Mouse (Mus musculus) myocyte (in vitro differentiated cells): ENCODE results near the gene Met. TPM values are rescaled to one million over a fixed set of nuclear protein-coding genes. Genes with fewer than 3 reads are reported as not detected.

Source experiments
- H3K27me3 ChIP-seq: one replicate; pipeline ENCODE4 v1.6.1; 2011; ENCODE audit not compliant: control insufficient read depth, insufficient read depth, insufficient read length
- H3K36me3 ChIP-seq: one replicate; pipeline ENCODE4 v1.6.1; 2011; ENCODE audit not compliant: control insufficient read depth, insufficient read depth
- H3K4me2 ChIP-seq: one replicate; pipeline ENCODE4 v1.6.1; 2011; ENCODE audit warnings: low read depth, control low read depth
- H3K4me3 ChIP-seq: one replicate; pipeline ENCODE4 v1.5.1; 2011; ENCODE audit warnings: mild to moderate bottlenecking, control low read depth, moderate library complexity
- H3K79me2 ChIP-seq: one replicate; pipeline ENCODE4 v1.6.1; 2011; ENCODE audit not compliant: control insufficient read depth, insufficient read depth
- H3ac ChIP-seq: one replicate; pipeline ENCODE4 v1.6.1; 2011; ENCODE audit not compliant: control insufficient read depth, insufficient read length
- CEBPB ChIP-seq: IDR thresholded peaks from 2 replicates; pipeline ENCODE4 v1.6.1; 2011; ENCODE audit warnings: mild to moderate bottlenecking, moderate library complexity; ENCODE audit not compliant: poor library complexity, insufficient read depth, severe bottlenecking
- E2F4 ChIP-seq: IDR thresholded peaks from one replicate; pipeline ENCODE4 v1.6.1; 2011; ENCODE audit warnings: mild to moderate bottlenecking, control low read depth, moderate library complexity; ENCODE audit not compliant: insufficient read depth
- MAX ChIP-seq: IDR thresholded peaks from one replicate; pipeline ENCODE4 v1.6.1; 2011; ENCODE audit warnings: low read depth, mild to moderate bottlenecking, control low read depth
- MYOD1 ChIP-seq, 3 experiments: IDR thresholded peaks; one replicate each; pipeline ENCODE4 v1.6.1; 2011; ENCODE audit warnings: control low read depth in 2 of 3, low read depth in 2 of 3, mild to moderate bottlenecking in 2 of 3, moderate library complexity in 1 of 3; ENCODE audit not compliant: insufficient read length in 2 of 3, control insufficient read depth in 1 of 3
- MYOG ChIP-seq, 3 experiments: IDR thresholded peaks; one replicate each; pipeline ENCODE4 v1.6.1; 2011; ENCODE audit warnings: control low read depth in 2 of 3, low read depth in 2 of 3, mild to moderate bottlenecking in 2 of 3; ENCODE audit not compliant: insufficient read length in 2 of 3, control insufficient read depth in 1 of 3, insufficient read depth in 1 of 3
- POLR2A ChIP-seq: IDR thresholded peaks from one replicate; pipeline ENCODE4 v1.6.1; 2011; ENCODE audit warnings: low read depth, mild to moderate bottlenecking, control low read depth, moderate library complexity; ENCODE audit not compliant: insufficient read length
- POLR2AphosphoS2 ChIP-seq: IDR thresholded peaks from one replicate; pipeline ENCODE4 v1.6.1; 2011; ENCODE audit warnings: low read depth, control low read depth; ENCODE audit not compliant: insufficient read length
- REST ChIP-seq: IDR thresholded peaks from one replicate; pipeline ENCODE4 v1.6.1; 2011; ENCODE audit warnings: mild to moderate bottlenecking, control low read depth, moderate library complexity; ENCODE audit not compliant: insufficient read depth, insufficient read length
- SRF ChIP-seq: IDR thresholded peaks from one replicate; pipeline ENCODE4 v1.6.1; 2011; ENCODE audit warnings: low read depth; ENCODE audit not compliant: control insufficient read depth, insufficient read length
- TCF12 ChIP-seq: IDR thresholded peaks from one replicate; pipeline ENCODE4 v1.6.1; 2011; ENCODE audit warnings: mild to moderate bottlenecking, control low read depth; ENCODE audit not compliant: poor library complexity, insufficient read depth, severe bottlenecking
- TCF3 ChIP-seq: IDR thresholded peaks from one replicate; pipeline ENCODE4 v1.6.1; 2011; ENCODE audit warnings: low read depth, control low read depth; ENCODE audit not compliant: insufficient read length
- USF1 ChIP-seq: IDR thresholded peaks from one replicate; pipeline ENCODE4 v1.6.1; 2011; ENCODE audit warnings: low read depth, mild to moderate bottlenecking, control low read depth, moderate library complexity
- polyA plus RNA-seq: library from polyadenylated mRNA; unstranded; fragments of >200 nt; fragmentation: generic; extraction: Trizol; gene quantifications from one replicate; pipeline ENCODE4 v1.2.1, GENCODE M21; 2012; ENCODE audit warnings: missing spikeins

The Met gene
- polyA plus RNA-seq, 1 experiment = 4.5 TPM

DNA sequence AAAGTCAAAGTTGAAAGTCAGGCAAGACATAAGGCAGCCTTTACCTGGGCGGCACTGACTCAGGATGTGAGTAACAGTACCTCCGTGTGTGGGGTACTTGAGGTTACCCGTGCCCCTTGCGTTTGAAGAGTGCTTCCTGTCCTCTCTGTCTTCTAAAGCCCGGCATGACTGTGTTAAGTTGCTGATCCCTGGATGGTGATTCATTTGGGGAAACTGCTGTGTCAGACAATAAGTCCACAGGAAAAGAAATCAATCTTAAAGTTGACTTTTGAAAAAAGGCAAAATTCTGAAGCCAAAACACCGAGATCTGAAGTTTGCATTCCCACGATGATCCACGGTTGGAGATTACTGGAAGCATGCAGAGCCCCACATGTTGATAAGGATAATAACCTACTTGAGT is 35.2 kb downstream of the Met start:
- H3K79me2 ChIP-seq = peaks cover 29% of the 10 kb centered on the region
- no peak overlapping the region for H3ac ChIP-seq
- H3K4me3 ChIP-seq = no peak overlapping the region
- TF ChIP-seq CEBPB = no peak
- TF ChIP-seq MYOD1 (IDR thresholded peaks at IDR 0.05; ENCODE audit: control insufficient read depth in 1 of 3, insufficient read length in 2 of 3, low read depth in 2 of 3) = no peak
- TF ChIP-seq MAX = no peak
- TF ChIP-seq USF1 = no peak
- TF ChIP-seq MYOG (IDR thresholded peaks at IDR 0.05; ENCODE audit: control insufficient read depth in 1 of 3, insufficient read depth in 1 of 3, insufficient read length in 2 of 3, low read depth in 2 of 3) = no peak
- no peak for TF ChIP-seq E2F4
- TF ChIP-seq POLR2A = no peak
- no peak for TF ChIP-seq REST
- no peak for TF ChIP-seq TCF3
- TF ChIP-seq SRF = no peak
- TF ChIP-seq TCF12 = no peak
- TF ChIP-seq POLR2AphosphoS2 = no peak
- H3K4me2 ChIP-seq = no peak overlapping the region
- H3K27me3 ChIP-seq = no peaks in the 10 kb centered on the region
- peaks cover 6% of the 10 kb centered on the region for H3K36me3 ChIP-seq

DNA sequence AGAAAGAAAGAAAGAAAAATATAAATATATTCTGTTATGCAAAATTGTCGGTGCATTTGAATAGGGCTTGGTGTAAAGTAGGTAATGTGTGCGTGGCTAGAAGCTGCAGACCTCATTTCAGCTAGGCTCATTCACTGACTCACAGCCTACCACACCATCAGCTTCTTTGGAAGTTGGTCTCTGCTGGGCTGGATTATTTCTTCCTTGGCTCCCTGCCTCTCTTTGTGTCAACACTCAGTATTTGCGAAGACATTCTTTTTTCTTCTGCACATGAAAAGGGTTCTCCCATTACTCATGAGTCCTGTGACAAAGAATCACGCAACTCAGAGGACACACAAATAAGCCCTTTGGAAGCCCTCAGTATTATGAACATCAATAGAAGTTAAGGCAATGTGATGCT is 37.8 kb downstream of the Met start:
- Histone ChIP-seq H3K27me3 (no peaks in the 10 kb centered on the region), H3K36me3 (peaks cover 6% of the 10 kb centered on the region), H3K4me3 (no peak overlapping the region), H3ac (no peak overlapping the region), H3K4me2 (no peak overlapping the region), H3K79me2 (peaks cover 29% of the 10 kb centered on the region)
- no peak for TF ChIP-seq USF1
- no peak for TF ChIP-seq MAX
- TF ChIP-seq POLR2AphosphoS2 = no peak
- TF ChIP-seq MYOD1 (IDR thresholded peaks at IDR 0.05; ENCODE audit: control insufficient read depth in 1 of 3, insufficient read length in 2 of 3, low read depth in 2 of 3) = no peak
- TF ChIP-seq MYOG (IDR thresholded peaks at IDR 0.05; ENCODE audit: control insufficient read depth in 1 of 3, insufficient read depth in 1 of 3, insufficient read length in 2 of 3, low read depth in 2 of 3) = no peak

DNA sequence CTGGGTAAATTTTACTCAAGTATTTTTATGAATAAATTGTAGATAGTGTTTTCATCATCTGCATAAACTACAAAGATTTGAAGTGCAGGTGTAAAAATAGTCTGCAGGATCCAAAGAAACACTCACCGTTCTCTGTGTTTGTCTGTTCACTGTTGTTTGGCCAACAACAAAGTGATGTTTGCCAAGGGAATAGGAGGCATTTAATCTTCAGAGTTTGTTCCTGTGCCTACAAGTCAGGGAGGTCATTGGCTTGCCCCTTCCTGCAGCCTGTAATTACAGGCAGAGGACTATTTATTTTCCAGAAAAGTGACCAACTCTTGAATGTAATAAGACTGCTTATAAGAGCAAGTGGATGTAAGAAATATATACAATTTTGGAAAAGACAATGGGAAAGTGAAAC is 38.7 kb downstream of the Met start:
- Histone ChIP-seq H3K79me2 (peaks cover 23% of the 10 kb centered on the region), H3K4me3 (no peak overlapping the region), H3K4me2 (no peak overlapping the region), H3K36me3 (peaks cover 11% of the 10 kb centered on the region), H3K27me3 (no peaks in the 10 kb centered on the region), H3ac (no peak overlapping the region)
- TF ChIP-seq SRF = no peak
- no peak for TF ChIP-seq MYOD1 (IDR thresholded peaks at IDR 0.05; ENCODE audit: control insufficient read depth in 1 of 3, insufficient read length in 2 of 3, low read depth in 2 of 3)
- TF ChIP-seq MYOG (IDR thresholded peaks at IDR 0.05; ENCODE audit: control insufficient read depth in 1 of 3, insufficient read depth in 1 of 3, insufficient read length in 2 of 3, low read depth in 2 of 3) = no peak
- no peak for TF ChIP-seq POLR2A
- TF ChIP-seq TCF3 = no peak
- TF ChIP-seq MAX = no peak
- TF ChIP-seq REST = no peak
- no peak for TF ChIP-seq CEBPB
- no peak for TF ChIP-seq E2F4
- TF ChIP-seq POLR2AphosphoS2 = no peak
- TF ChIP-seq TCF12 = no peak

DNA sequence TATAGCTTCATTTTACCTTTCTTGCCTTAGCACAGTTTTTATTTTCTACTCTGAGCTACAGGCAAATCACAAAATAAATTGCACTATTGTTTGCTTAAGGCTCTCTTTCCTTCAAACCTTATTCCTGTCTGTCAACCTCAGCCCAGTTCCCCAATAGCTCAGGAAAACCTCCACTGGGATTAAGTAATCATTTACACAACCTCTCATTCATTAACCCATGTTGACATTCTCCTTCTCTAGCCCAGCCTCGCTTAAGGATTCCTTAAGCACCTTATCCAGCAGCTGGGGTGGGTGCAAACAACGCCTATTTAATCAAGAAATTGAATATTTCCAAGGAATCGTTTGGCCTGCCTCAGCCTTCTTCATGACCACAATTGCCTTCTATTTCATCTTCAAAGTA is 40.1 kb downstream of the Met start:
- no peak for TF ChIP-seq POLR2AphosphoS2
- TF ChIP-seq CEBPB = no peak
- no peak for TF ChIP-seq MAX
- TF ChIP-seq E2F4 = no peak
- no peak for TF ChIP-seq MYOD1 (IDR thresholded peaks at IDR 0.05; ENCODE audit: control insufficient read depth in 1 of 3, insufficient read length in 2 of 3, low read depth in 2 of 3)
- TF ChIP-seq SRF = no peak
- no peak for TF ChIP-seq TCF3
- no peak for TF ChIP-seq REST
- TF ChIP-seq TCF12 = no peak
- TF ChIP-seq MYOG (IDR thresholded peaks at IDR 0.05; ENCODE audit: control insufficient read depth in 1 of 3, insufficient read depth in 1 of 3, insufficient read length in 2 of 3, low read depth in 2 of 3) = no peak
- TF ChIP-seq POLR2A = no peak
- TF ChIP-seq USF1 = no peak

DNA sequence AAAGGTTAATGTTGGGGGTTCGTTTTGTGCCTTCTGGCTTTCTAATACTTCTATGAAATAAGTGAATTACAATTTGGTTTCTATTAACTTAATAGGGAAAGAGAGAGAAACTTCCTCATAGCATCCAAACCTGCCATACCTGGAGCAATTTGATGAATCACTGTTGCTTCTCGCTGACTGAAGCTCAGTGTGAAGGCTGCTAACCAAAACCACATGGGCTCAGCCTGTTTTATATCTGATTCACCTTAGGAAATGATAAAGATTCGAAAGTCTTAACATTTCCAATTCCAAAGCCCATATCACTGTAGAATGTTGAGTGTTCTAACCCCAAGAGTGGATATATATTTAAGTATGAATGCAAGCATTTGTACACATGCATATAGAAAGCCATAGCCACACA is 41.9 kb downstream of the Met start:
- Histone ChIP-seq H3K27me3 (no peaks in the 10 kb centered on the region), H3K4me3 (no peak overlapping the region), H3K4me2 (no peak overlapping the region), H3ac (no peak overlapping the region), H3K79me2 (peaks cover 8% of the 10 kb centered on the region), H3K36me3 (peaks cover 11% of the 10 kb centered on the region)
- no peak for TF ChIP-seq REST
- no peak for TF ChIP-seq POLR2AphosphoS2
- no peak for TF ChIP-seq TCF3
- TF ChIP-seq MYOG (IDR thresholded peaks at IDR 0.05; ENCODE audit: control insufficient read depth in 1 of 3, insufficient read depth in 1 of 3, insufficient read length in 2 of 3, low read depth in 2 of 3) = no peak
- no peak for TF ChIP-seq POLR2A
- TF ChIP-seq SRF = no peak
- no peak for TF ChIP-seq CEBPB
- TF ChIP-seq MYOD1 (IDR thresholded peaks at IDR 0.05; ENCODE audit: control insufficient read depth in 1 of 3, insufficient read length in 2 of 3, low read depth in 2 of 3) = no peak
- no peak for TF ChIP-seq E2F4
- TF ChIP-seq TCF12 = no peak
- TF ChIP-seq USF1 = no peak
- no peak for TF ChIP-seq MAX

More for the DNA sequence above, 40.1 kb downstream of the Met start:
- Histone ChIP-seq H3K79me2 (peaks cover 10% of the 10 kb centered on the region), H3ac (no peak overlapping the region), H3K4me2 (no peak overlapping the region), H3K4me3 (no peak overlapping the region), H3K36me3 (peaks cover 11% of the 10 kb centered on the region), H3K27me3 (no peaks in the 10 kb centered on the region)
